Mouse (Mus musculus): ENCODE results near the gene Ppm1g. TPM values are rescaled to one million over a fixed set of nuclear protein-coding genes. Genes with fewer than 3 reads are reported as not detected.
"Not testable (repeated sequence)": the region's sequence is repeated elsewhere in the genome, so short reads cannot be mapped to it uniquely, and the experiment has no call there.

Ppm1g gene
- total RNA-seq, 2 experiments from 2014 or later, result 94.7 to 97.0 TPM

GRCm38 (mm10) chr5:31219070-31219469 is 1.4 kb downstream of the Ppm1g start:
- DNase-seq, result no peak

- no peak for DNase-seq
These were observed 2.2 kb downstream of the Ppm1g start for GRCm38 (mm10) chr5:31218294-31218693.

GRCm38 (mm10) chr5:31216554-31216953 is 3.9 kb downstream of the Ppm1g start:
- DNase-seq, result not testable (repeated sequence)

- DNase-seq, result no peak
These were observed 16.1 kb downstream of the Ppm1g start for GRCm38 (mm10) chr5:31204421-31204820.

GRCm38 (mm10) chr5:31203866-31204265 is 16.6 kb downstream of the Ppm1g start:
- no peak for DNase-seq

GRCm38 (mm10) chr5:31202933-31203332 is 17.6 kb downstream of the Ppm1g start:
- DNase-seq, result no peak

- peak; percentile 95 for DNase-seq
These were observed 18.5 kb downstream of the Ppm1g start, which contains the start of gene Zfp513 for GRCm38 (mm10) chr5:31201742-31202590. TSS of gene Zfp513 (minus strand) at chr5:31202303.

GRCm38 (mm10) chr5:31201042-31201741 is 19.3 kb downstream of the Ppm1g start:
- DNase-seq, result no peak

- DNase-seq, result no peak
These were observed 20.1 kb downstream of the Ppm1g start for GRCm38 (mm10) chr5:31200327-31200768.

- no peak for DNase-seq
These were observed 20.6 kb downstream of the Ppm1g start for GRCm38 (mm10) chr5:31199893-31200292.

GRCm38 (mm10) chr5:31199321-31199892 is 21.1 kb downstream of the Ppm1g start:
- no peak for DNase-seq

GRCm38 (mm10) chr5:31198616-31199320 is 21.7 kb downstream of the Ppm1g start:
- no peak for DNase-seq

- no peak for DNase-seq
These were observed 22.3 kb downstream of the Ppm1g start for GRCm38 (mm10) chr5:31198170-31198569.

- DNase-seq, result no peak
These were observed 23.4 kb downstream of the Ppm1g start for GRCm38 (mm10) chr5:31197072-31197471.

GRCm38 (mm10) chr5:31196207-31196606 is 24.3 kb downstream of the Ppm1g start:
- DNase-seq, result no peak

GRCm38 (mm10) chr5:31195671-31196070 is 24.8 kb downstream of the Ppm1g start:
- DNase-seq, result no peak

- DNase-seq, result no peak
These were observed 25.7 kb downstream of the Ppm1g start for GRCm38 (mm10) chr5:31194486-31195485.

GRCm38 (mm10) chr5:31193631-31194281 is 26.7 kb downstream of the Ppm1g start:
- no peak for DNase-seq

GRCm38 (mm10) chr5:31192939-31193630 is 27.4 kb downstream of the Ppm1g start, which contains the start of the genes Snx17 and Eif2b4:
TSS of gene Snx17 (plus strand) at chr5:31193227.
TSS of gene Eif2b4 (minus strand) at chr5:31193430.
- DNase-seq, result peak; percentile 99

Data from heart, postnatal 4 days (tissue).